ENCODE assay signal across 17 mouse cellular contexts in genomic region chr1:90723754-90724153, GRCm38 (mm10).
"Had no signal": no experiment of that assay in that cellular context is flagged by ENCODE, and none has a peak within 500 bp of the region (broad histone marks: within the 10 kb centered on the region; RNA-seq: fewer than 3 reads in every experiment).

No protein-coding gene starts in this region.

- ATAC-seq: intestine, embryonic 15.5 days; liver, postnatal 0 days had no signal

- H3K4me1 ChIP-seq: limb, embryonic 12.5 days had no signal

- H3K27ac ChIP-seq: intestine, embryonic 15.5 days; limb, embryonic 12.5 days; limb, embryonic 15.5 days; liver, embryonic 14.5 days had no signal

- H3K27me3 ChIP-seq: intestine, embryonic 15.5 days; limb, embryonic 12.5 days; limb, embryonic 15.5 days had no signal

- H3K9me3 ChIP-seq: intestine, embryonic 15.5 days; limb, embryonic 12.5 days; limb, embryonic 15.5 days had no signal

- H3K4me3 ChIP-seq: intestine, embryonic 15.5 days; limb, embryonic 12.5 days; limb, embryonic 15.5 days had no signal

- H3K36me3 ChIP-seq: intestine, embryonic 15.5 days; limb, embryonic 12.5 days; limb, embryonic 15.5 days had no signal

- DNase-seq: kidney, adult 18-20 months; kidney, adult 9 months; kidney, postnatal 14 days; kidney, postnatal 4 days; left cerebral cortex, postnatal 4 days; liver, postnatal 0 days; midbrain, embryonic 14.5 days; right cerebral cortex, postnatal 14 days; right cerebral cortex, postnatal 4 days; thymus, adult 18-20 months; thymus, postnatal 36 days had no signal

- H3K9ac ChIP-seq: intestine, embryonic 15.5 days; limb, embryonic 12.5 days; limb, embryonic 15.5 days; liver, embryonic 14.5 days; liver, postnatal 0 days had no signal

- H3K4me2 ChIP-seq: intestine, embryonic 15.5 days; limb, embryonic 12.5 days; limb, embryonic 15.5 days; liver, embryonic 11.5 days; midbrain, embryonic 11.5 days had no signal
